Mouse (Mus musculus) hindbrain, embryonic 13.5 days (tissue): ENCODE data around the gene Nrxn3. TPM values are rescaled to one million over a fixed set of nuclear protein-coding genes. Genes with fewer than 3 reads are reported as not detected.

ENCODE experiments used
- ATAC-seq: fragments of 200-750 bp; cut with Nextera tagmentation; 2 replicates; pipeline ENCODE4 v1.8.0; 2017; ENCODE audit warnings: moderate TSS enrichment; ENCODE audit not compliant: low FRiP score
- H3K27ac ChIP-seq: fragments of 300-500 bp; sonication (generic); 2 replicates; pipeline ENCODE4 v1.5.1; 2015; ENCODE audit warnings: inconsistent platforms, mild to moderate bottlenecking, moderate library complexity
- H3K27me3 ChIP-seq: fragments of 300-500 bp; sonication (generic); 2 replicates; pipeline ENCODE4 v1.6.1; 2015; ENCODE audit warnings: mild to moderate bottlenecking, inconsistent platforms
- H3K36me3 ChIP-seq: fragments of 300-500 bp; sonication (generic); 2 replicates; pipeline ENCODE4 v1.6.1; 2015; ENCODE audit warnings: mild to moderate bottlenecking, inconsistent platforms
- H3K4me1 ChIP-seq: fragments of 300-500 bp; sonication (generic); replicated peaks from 2 replicates; pipeline ENCODE4 v1.6.1; 2015; ENCODE audit warnings: inconsistent platforms
- H3K4me2 ChIP-seq: fragments of 300-500 bp; sonication (generic); 2 replicates; pipeline ENCODE4 v1.6.1; 2015; ENCODE audit warnings: inconsistent platforms, mild to moderate bottlenecking, moderate library complexity
- H3K4me3 ChIP-seq: fragments of 300-500 bp; sonication (generic); 2 replicates; pipeline ENCODE4 v1.5.1; 2015; ENCODE audit warnings: mild to moderate bottlenecking, inconsistent platforms
- H3K9ac ChIP-seq: fragments of 300-500 bp; sonication (generic); 2 replicates; pipeline ENCODE4 v1.6.1; 2015; ENCODE audit warnings: mild to moderate bottlenecking, inconsistent platforms
- H3K9me3 ChIP-seq: fragments of 300-500 bp; sonication (generic); 2 replicates; pipeline ENCODE4 v1.6.1; 2016; ENCODE audit warnings: inconsistent platforms
- WGBS: fragments of 180-500 bp; shearing (Covaris S2); methylation state at CpG from one replicate; pipeline ENCODE4 v1.1.7; 2015; 5-methylcytosine and 5-hydroxymethylcytosine counted together
- polyA plus RNA-seq: library from polyadenylated mRNA; unstranded; fragments of >200 nt; fragmentation: Nextera tagmentation; extraction: Ambion mirVana; gene quantifications from 2 replicates; pipeline ENCODE4 v1.2.1, GENCODE M21; 2015

Gene Nrxn3
- polyA plus RNA-seq, 1 experiment from 2014 or later: 92.1 TPM

DNA sequence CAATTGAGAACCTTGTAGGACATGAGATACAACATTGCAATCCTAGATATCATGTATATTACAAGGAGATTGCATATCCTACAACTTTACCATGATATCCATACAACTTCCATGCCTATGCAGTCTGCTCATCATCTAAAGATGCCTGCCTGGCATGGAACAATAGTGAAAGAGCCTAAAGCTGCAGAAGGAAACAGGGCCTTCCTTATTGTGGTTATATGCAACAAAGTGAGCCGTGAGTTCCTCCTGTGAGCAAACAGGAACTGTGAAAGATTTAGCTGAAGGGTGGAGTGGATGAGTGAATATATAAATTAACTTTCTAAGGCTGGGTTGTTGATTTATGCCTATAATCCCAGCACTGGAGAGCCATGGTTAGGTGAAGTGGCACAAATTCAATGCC lies 1373.1 kb downstream of the Nrxn3 start:
- Histone ChIP-seq H3K9ac (no peak overlapping the region), H3K27ac (no peak overlapping the region), H3K9me3 (no peaks in the 10 kb centered on the region), H3K4me3 (no peak overlapping the region), H3K27me3 (no peaks in the 10 kb centered on the region), H3K4me1 (no peaks in the 10 kb centered on the region), H3K36me3 (no peaks in the 10 kb centered on the region), H3K4me2 (no peak overlapping the region)
- 81% methylated on average over 1 of the region's 1 CpGs for WGBS
- no peak for ATAC-seq

DNA sequence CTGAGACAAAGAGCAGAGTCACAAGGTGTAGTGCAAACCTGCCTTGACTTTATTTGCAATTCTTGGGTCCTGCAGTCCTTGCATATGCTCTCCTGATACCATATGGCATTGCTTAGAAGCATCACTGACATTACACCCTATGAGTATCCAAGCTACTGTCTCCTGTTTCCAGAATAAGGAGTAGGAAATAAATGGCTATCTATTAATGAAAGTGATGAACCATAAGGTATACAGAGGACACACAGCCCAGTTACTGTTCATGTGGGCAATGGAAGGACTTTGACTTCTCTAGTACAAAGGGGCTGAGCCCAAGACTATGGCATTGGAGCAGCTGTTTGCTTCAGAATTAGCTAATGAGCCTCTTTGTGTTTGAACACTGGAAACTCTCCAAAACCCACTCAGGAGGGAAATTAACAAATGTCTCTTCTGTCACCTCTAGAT lies 1390.7 kb downstream of the Nrxn3 start:
- peak overlapping the region; percentile 72 for H3K27ac ChIP-seq
- ATAC-seq: peak; percentile 89
- H3K4me3 ChIP-seq: no peak overlapping the region
- H3K4me1 ChIP-seq: peaks cover 5% of the 10 kb centered on the region; the same call in 1 of the 2 replicates
- no peaks in the 10 kb centered on the region for H3K36me3 ChIP-seq
- H3K9me3 ChIP-seq: no peaks in the 10 kb centered on the region
- no peaks in the 10 kb centered on the region for H3K27me3 ChIP-seq
- no peak overlapping the region for H3K9ac ChIP-seq
- no peak overlapping the region for H3K4me2 ChIP-seq

DNA sequence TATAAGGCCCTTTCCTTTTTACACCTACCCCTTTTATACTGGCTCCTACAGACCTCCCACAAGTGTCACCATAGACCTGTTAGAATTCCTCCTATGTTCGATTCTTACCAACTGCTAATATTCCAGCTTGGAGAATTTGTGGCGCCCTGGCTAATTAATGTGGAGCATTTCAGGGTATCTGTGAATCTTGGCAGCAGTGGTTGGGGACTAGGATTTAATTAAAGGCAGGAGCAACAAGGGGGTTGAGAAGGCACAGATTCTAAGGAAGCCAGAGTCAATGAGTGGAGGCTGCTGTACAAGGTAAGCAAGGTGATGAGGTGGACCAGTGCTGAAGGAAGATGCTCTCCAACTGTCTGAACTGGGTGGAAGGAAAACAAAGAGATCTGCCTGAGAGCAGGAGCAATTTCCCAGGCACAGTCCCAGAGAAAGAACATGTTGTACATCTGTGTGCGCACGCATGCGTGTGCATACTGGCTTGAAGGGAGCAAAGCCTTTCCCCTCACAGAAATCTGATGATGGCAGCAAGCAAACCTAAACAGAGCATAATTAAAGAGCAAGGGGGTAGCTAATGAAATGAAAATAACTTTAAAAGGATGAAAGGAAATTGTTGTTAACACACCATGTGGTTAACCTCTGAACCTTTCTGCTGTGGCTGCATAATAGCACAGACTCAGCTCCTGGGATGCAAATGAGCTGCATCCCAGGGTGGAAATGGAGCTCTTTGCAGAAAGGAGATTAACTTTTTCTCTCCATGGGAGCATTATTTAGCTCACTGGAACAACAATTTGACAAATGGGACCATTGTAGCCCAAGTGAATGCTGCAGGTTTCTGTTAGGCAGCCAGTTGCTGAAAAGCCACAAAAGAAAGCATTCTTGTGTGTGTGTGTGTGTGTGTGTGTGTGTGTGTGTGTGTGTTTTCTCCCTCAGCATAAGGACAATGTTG lies 1409.5 kb downstream of the Nrxn3 start:
- ATAC-seq: peak; percentile 92
- no peak overlapping the region for H3K4me3 ChIP-seq
- WGBS: 18% methylated on average over 5 of the region's 5 CpGs
- H3K27me3 ChIP-seq: 0 out of 2 replicates have a peak, but pooled peaks cover 3% of the 10 kb centered on the region
- H3K27ac ChIP-seq: peak overlapping the region; percentile 78
- no peaks in the 10 kb centered on the region for H3K36me3 ChIP-seq
- no peak overlapping the region for H3K9ac ChIP-seq
- no peaks in the 10 kb centered on the region for H3K9me3 ChIP-seq
- peaks cover 13% of the 10 kb centered on the region for H3K4me1 ChIP-seq
- no peak overlapping the region for H3K4me2 ChIP-seq

DNA sequence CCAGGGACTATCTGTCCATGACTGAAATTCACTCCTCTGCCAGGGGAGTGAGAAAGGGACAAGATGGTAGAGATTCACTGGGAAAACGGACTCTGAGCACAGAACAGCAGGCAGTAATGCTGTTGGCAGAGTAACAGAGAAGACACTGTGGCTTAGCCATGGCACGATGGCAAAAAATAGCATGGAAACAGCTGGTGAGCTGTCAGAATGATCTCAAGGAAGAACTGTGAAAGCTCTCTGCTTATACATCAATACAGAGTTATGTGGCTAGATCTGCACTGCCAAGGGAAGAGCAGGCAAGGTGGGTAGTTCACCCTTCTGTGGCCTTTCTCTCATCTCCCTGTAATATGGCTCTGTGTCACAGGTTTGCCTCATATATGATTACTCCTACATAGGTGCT lies 1419.3 kb downstream of the Nrxn3 start:
- no peak overlapping the region for H3K9ac ChIP-seq
- no peak overlapping the region for H3K4me2 ChIP-seq
- WGBS: 73% methylated on average over 2 of the region's 2 CpGs
- no peaks in the 10 kb centered on the region for H3K27me3 ChIP-seq
- no peak overlapping the region for H3K4me3 ChIP-seq
- peaks cover 3% of the 10 kb centered on the region; the same call in 1 of the 2 replicates for H3K4me1 ChIP-seq
- no peak overlapping the region for H3K27ac ChIP-seq
- no peaks in the 10 kb centered on the region for H3K9me3 ChIP-seq
- H3K36me3 ChIP-seq: no peaks in the 10 kb centered on the region
- no peak for ATAC-seq

DNA sequence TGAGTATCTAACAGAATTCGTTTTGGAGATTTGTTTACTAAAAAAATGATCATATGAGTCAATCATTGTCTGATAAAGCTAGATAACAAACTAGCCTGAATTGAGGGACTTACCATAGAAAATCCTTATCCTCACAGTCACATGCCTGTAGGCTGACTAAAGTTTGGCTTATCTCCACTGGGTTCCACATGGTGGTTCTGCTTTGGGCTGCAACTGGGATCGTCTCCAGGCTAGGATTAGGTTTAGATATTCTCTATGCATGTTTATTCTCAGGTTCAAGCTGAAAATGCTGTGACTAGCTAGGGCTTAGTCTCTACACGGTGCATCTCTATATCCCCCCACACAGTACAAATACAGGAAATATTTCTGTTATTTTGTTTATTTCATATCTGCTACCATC lies 1421.6 kb downstream of the Nrxn3 start:
- ATAC-seq: no peak

DNA sequence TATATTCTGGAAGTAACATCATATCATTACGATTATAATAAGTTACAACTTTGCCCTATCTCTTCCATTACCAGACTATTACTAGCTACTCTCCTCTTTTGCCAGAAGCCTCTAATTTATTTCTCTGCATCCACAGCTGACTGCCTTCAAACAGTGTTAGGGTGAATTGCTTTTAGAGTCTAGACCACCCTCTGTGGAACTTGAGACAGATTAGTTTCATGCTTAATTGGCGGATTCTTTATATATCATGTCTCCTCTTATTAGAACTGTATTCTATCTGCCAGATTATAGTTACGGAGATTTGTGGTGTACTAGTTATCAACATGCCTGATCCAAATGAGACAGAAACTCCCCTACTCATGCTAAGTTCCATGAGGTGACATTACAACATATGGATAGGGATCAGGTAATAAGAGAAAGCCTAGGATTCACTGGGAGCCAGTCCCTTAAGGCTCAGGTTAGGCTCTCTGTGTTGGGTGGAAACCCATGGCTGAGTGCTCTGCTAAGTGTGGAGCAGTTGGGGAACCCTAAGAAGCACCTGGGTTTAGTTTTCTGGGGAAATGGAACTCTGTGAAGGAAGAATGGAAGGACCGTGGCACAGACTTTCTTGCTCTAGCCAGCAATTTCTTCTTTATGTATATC lies 1435.6 kb downstream of the Nrxn3 start:
- H3K4me1 ChIP-seq: no peaks in the 10 kb centered on the region
- 88% methylated on average over 4 of the region's 4 CpGs for WGBS

More for the DNA sequence above, 1421.6 kb downstream of the Nrxn3 start:
- Histone ChIP-seq H3K4me3 (no peak overlapping the region), H3K4me2 (no peak overlapping the region), H3K9ac (no peak overlapping the region), H3K27me3 (no peaks in the 10 kb centered on the region), H3K4me1 (peaks cover 3% of the 10 kb centered on the region; the same call in 1 of the 2 replicates), H3K9me3 (no peaks in the 10 kb centered on the region), H3K36me3 (no peaks in the 10 kb centered on the region), H3K27ac (no peak overlapping the region)
- 85% methylated on average over 3 of the region's 3 CpGs for WGBS

DNA sequence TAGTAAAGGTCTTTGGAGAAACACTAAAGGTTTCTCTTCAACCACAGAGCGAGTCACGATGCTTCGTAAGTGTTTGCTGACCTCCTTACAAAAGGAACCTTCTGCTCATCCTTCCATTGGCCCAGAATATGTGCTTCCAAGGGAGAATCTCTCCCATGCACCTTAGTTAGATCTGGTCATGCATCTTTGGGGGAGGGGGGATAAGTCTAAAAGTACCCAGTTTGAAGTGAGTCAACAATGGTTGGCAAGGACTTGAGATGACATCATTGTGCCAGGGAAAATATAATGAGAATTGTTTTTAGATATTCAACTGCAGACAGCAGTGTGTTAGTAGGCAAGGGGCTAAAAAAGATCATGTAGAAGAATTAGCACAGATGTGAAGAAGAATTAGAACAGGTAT lies 1437.2 kb downstream of the Nrxn3 start:
- H3K27me3 ChIP-seq: no peaks in the 10 kb centered on the region
- no peak overlapping the region for H3K4me3 ChIP-seq
- no peak for ATAC-seq
- no peaks in the 10 kb centered on the region for H3K4me1 ChIP-seq
- no peaks in the 10 kb centered on the region for H3K36me3 ChIP-seq
- no peak overlapping the region for H3K27ac ChIP-seq
- 95% methylated on average over 3 of the region's 3 CpGs for WGBS
- no peaks in the 10 kb centered on the region for H3K9me3 ChIP-seq
- H3K4me2 ChIP-seq: no peak overlapping the region
- no peak overlapping the region for H3K9ac ChIP-seq

More for the DNA sequence above, 1435.6 kb downstream of the Nrxn3 start:
- no peak for ATAC-seq
- no peak overlapping the region for H3K27ac ChIP-seq
- no peak overlapping the region for H3K9ac ChIP-seq
- no peak overlapping the region for H3K4me2 ChIP-seq
- H3K9me3 ChIP-seq: no peaks in the 10 kb centered on the region
- no peaks in the 10 kb centered on the region for H3K27me3 ChIP-seq
- no peaks in the 10 kb centered on the region for H3K36me3 ChIP-seq
- H3K4me3 ChIP-seq: no peak overlapping the region

DNA sequence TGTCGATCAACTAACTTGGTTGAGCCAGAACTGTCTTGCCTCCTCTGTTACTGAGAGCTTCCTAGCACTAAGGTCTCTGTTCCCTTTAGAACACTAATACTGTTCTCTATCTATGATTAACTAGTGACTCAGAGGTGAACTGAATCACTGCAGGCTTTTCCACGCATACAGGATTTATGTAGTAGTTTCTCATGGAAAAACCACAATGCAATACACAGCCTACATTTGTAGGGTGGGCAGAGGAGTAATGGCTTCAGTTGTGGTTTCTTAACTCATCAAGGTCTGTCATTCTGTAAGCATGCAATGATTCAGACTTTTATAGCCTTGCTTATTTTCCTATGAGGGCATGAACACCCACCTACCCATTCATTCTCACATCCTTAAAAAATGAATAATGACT lies 1443.4 kb downstream of the Nrxn3 start:
- H3K9me3 ChIP-seq: no peaks in the 10 kb centered on the region
- H3K9ac ChIP-seq: no peak overlapping the region
- H3K27me3 ChIP-seq: no peaks in the 10 kb centered on the region
- H3K4me3 ChIP-seq: no peak overlapping the region
- WGBS: 93% methylated on average over 2 of the region's 2 CpGs
- no peak for ATAC-seq
- H3K4me2 ChIP-seq: no peak overlapping the region
- H3K4me1 ChIP-seq: no peaks in the 10 kb centered on the region
- no peaks in the 10 kb centered on the region for H3K36me3 ChIP-seq
- H3K27ac ChIP-seq: no peak overlapping the region

DNA sequence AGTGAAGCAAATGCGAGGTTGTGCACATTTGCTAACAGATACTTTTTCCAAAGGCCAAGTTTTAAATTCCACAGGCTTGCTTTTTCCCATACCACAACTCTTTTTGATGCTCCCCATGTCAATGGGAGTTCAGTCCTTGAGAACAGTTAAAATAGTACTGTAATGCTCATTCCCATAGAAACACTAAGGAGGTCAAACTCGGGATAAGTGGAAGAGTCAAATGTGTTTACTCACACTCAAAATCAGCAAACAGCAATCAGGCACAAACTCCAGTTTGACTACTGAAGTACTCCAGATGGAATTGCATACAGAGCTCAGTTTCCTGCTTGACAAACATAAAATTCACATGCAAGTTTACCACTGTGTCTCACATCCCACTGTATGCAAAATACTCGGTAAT lies 1458.9 kb downstream of the Nrxn3 start:
- H3K4me1 ChIP-seq: no peaks in the 10 kb centered on the region
- H3K9ac ChIP-seq: no peak overlapping the region
- WGBS: 91% methylated on average over 3 of the region's 3 CpGs
- H3K9me3 ChIP-seq: no peaks in the 10 kb centered on the region
- no peak overlapping the region for H3K4me2 ChIP-seq
- H3K36me3 ChIP-seq: no peaks in the 10 kb centered on the region
- no peaks in the 10 kb centered on the region for H3K27me3 ChIP-seq
- H3K4me3 ChIP-seq: no peak overlapping the region
- no peak overlapping the region for H3K27ac ChIP-seq
- ATAC-seq: no peak

DNA sequence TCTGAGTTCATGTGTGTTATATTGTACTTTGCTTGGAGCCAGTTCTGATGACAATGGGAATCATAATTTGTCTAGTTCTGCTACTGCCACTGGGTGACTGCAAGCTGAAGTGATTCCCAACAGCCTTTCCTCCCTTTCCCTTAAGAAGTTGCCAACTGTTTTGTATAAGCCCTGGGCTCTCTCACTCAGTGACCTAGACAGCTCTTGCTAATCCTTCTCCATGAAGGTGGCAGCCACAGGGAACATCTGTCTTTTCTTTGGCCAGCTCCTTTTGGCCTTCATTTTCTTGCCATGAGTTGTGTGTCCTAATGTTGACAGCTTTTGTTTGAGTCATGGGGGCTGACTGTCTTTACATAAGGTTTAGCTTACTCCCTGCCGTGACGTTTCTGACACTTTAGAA lies 1460.3 kb downstream of the Nrxn3 start:
- no peak overlapping the region for H3K9ac ChIP-seq
- no peak for ATAC-seq
- 77% methylated on average over 2 of the region's 2 CpGs for WGBS
- no peaks in the 10 kb centered on the region for H3K9me3 ChIP-seq
- H3K27ac ChIP-seq: no peak overlapping the region
- no peaks in the 10 kb centered on the region for H3K4me1 ChIP-seq
- no peak overlapping the region for H3K4me3 ChIP-seq
- no peaks in the 10 kb centered on the region for H3K36me3 ChIP-seq
- H3K4me2 ChIP-seq: no peak overlapping the region
- H3K27me3 ChIP-seq: no peaks in the 10 kb centered on the region

DNA sequence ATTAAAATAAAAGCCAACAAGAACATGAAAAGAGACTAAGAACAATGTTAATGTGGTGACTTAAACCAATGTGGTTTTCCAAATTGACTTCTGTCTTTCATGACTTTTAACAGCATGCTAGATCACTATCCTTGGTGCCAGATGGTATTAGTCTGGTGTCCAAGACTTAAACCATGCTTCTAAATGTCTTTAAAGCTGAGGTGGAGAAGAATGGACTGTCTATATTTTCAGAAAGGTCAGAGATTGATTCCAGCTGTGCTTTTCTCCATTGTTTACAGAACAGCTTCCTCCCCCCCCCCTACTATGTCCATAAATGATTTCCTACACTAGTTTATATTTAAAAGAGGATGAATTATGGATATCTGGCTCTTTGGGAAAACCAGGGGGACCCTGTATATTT lies 1473.5 kb downstream of the Nrxn3 start:
- Histone ChIP-seq H3K4me2 (no peak overlapping the region), H3K36me3 (no peaks in the 10 kb centered on the region), H3K9ac (no peak overlapping the region), H3K4me1 (peaks cover 3% of the 10 kb centered on the region; the same call in 1 of the 2 replicates), H3K27me3 (no peaks in the 10 kb centered on the region), H3K9me3 (no peaks in the 10 kb centered on the region), H3K27ac (no peak overlapping the region), H3K4me3 (no peak overlapping the region)
- ATAC-seq: no peak

DNA sequence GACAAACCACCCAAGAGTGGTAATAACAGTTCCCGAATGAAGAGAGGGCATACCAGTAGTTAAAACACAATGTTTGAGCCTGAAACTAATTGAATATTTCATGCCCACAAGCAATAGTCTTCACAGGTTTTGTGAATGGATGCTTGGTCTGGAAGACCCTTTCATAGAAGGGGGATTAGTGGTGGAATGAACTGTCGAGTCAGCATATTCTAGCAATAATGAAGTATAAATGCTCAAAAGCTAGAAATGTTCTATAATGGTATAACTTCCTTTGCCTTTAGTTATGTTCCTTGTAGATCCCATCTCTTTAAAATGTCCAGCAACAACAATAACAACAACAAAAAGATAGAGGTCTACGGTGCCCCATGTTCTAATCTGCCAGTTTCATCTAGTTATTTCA lies 1475.3 kb downstream of the Nrxn3 start:
- Histone ChIP-seq H3K9me3 (no peaks in the 10 kb centered on the region), H3K9ac (no peak overlapping the region), H3K4me3 (no peak overlapping the region), H3K27me3 (no peaks in the 10 kb centered on the region), H3K27ac (no peak overlapping the region), H3K36me3 (no peaks in the 10 kb centered on the region), H3K4me1 (peaks cover 8% of the 10 kb centered on the region; the same call in 1 of the 2 replicates), H3K4me2 (no peak overlapping the region)
- no peak for ATAC-seq
- 91% methylated on average over 3 of the region's 3 CpGs for WGBS
